Mouse (Mus musculus) heart, postnatal 10 days (tissue): ENCODE data around the gene Plxnb1. TPM values are rescaled to one million over a fixed set of nuclear protein-coding genes. Genes with fewer than 3 reads are reported as not detected.

Experiments used
- DNase-seq, 2 experiments: peaks; one replicate each; pipeline ENCODE4 v3.0.0; 2021
- intact Hi-C: fragments of 180-260 bp; cut with DNase I; formaldehyde crosslinking; loops from one replicate; pipeline ENCODE4 v1.15.1; 2025
- total RNA-seq, 2 experiments: library from RNA; stranded (reverse); gene quantifications; 2 replicates each; pipeline ENCODE4 v1.2.3; 2021

The Plxnb1 gene
- total RNA-seq, 2 experiments from 2014 or later, result 23.8 to 28.3 TPM

DNA sequence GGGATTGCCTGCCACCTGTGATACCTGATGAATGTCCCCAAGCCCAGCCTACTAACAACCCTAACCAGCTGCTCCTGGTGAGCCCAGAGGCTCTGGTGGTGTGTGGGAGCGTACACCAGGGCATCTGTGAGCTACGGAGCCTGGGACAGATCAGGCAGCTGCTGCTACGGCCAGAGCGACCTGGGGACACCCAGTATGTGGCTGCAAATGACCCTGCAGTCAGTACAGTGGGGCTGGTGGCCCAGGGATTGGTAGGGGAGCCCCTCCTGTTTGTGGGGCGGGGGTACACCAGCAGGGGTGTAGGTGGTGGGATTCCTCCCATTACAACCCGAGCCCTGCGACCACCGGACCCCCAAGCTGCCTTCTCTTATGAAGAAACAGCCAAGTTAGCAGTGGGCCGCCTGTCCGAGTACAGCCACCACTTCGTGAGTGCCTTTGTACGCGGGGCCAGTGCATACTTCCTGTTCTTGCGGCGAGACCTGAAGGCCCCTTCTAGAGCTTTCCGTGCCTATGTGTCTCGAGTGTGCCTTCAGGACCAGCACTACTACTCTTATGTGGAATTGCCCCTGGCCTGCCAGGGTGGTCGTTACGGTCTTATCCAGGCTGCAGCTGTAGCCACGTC is 5.2 kb downstream of the Plxnb1 start:
- intact Hi-C loops, result no loop called here
- no peak for DNase-seq

DNA sequence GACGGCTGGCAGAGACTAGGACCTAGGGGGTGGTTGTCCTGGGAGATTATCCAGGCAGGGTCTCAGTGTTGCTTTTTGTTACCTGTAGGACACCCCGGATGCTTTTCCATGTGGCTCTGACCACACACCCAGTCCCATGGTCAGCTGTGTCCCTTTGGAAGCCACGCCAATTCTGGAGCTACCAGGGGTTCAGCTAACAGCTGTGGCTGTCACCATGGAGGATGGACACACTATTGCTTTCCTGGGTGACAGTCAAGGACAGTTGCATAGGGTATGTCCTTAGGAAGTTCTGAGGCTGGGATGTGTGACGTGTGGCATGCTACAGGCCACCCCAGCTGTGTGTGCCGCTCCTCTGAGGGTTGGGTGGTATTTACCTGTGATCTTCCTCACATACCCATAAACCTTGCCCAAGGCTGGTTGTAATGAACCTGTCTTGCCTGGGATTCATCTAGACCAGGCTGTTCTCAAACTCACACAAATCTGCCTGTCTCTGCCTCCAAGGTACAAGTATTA is 6.8 kb downstream of the Plxnb1 start:
- DNase-seq, result no peak
- intact Hi-C loops, result no loop called here

DNA sequence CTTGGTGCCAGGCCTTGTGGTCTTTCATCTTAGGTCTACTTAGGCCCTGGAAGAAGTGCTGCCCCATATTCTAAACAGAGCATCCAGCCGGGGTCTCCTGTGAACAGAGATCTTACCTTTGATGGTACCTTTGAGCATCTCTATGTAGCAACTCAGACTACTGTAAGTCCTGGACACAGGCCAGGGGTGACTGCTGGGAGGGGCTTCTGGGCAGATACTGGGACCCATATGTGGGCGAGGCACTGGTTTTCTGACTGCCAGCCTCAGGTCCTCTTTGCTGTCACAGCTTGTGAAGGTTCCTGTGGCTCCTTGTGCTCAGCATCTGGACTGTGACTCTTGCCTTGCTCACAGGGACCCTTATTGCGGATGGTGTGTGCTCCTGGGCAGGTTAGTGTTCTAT is 7.4 kb downstream of the Plxnb1 start:
- intact Hi-C loops, result no loop called here
- DNase-seq, result no peak

DNA sequence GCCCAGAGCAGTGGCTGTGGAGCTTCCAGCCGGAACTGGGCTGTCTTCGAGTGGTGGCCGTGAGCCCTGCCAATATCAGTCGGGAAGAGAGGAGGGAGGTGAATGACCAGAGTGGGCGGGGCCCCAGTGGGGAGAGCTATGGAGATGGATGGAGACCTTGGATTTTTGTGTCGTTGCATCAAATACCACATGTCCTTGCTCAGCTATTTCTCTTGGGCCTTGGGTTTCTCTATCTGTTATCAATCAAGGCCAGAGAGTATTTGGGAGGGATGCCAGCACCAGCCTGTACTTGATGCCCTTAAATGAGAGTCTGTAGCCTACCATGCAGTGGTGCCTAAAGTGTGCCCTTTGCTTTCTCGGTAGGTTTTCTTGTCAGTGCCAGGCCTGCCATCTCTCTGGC is 8.1 kb downstream of the Plxnb1 start:
- intact Hi-C loops, result no loop called here
- peak; percentile 32 to 44 for DNase-seq

DNA sequence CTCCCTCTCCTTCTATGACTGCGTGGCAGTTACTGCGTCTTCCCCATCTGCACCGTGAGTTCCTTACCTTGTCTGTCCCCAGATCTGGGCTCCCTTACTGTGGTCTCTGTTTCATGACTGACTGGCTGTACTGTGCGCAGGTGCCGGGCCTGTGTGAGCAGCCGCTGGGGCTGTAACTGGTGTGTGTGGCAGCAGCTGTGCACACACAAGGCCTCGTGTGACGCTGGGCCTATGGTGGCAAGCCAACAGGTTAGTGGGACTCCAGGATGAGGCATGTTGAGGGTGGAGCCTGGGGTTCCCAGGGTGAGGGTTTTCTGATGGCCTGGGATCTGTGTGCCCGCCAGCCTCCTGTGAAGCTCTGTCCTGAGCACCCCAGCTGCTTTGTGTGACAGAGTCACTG is 8.9 kb downstream of the Plxnb1 start:
- intact Hi-C loops, result no loop called here
- DNase-seq, result no peak

DNA sequence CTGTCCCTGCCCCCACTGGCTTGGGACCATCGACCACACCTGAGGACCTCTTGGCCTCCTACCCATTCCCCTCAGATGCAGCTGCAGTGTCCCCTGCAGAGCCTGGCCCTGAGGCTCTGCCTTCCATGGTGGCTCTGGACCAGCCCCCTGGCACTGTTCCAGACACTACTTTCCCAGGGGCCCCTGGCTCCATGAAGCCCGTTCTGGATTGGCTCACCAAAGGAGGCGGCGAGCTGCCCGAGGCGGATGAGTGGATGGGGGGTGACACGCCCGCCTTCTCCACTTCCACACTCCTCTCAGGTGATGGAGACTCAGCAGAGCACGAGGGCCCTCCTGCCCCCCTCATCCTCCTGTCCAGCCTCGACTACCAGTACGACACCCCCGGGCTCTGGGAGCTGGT is 9.8 kb downstream of the Plxnb1 start:
- intact Hi-C loops, result no loop called here
- DNase-seq, result peak in 1 of 2 experiments; percentile 31

DNA sequence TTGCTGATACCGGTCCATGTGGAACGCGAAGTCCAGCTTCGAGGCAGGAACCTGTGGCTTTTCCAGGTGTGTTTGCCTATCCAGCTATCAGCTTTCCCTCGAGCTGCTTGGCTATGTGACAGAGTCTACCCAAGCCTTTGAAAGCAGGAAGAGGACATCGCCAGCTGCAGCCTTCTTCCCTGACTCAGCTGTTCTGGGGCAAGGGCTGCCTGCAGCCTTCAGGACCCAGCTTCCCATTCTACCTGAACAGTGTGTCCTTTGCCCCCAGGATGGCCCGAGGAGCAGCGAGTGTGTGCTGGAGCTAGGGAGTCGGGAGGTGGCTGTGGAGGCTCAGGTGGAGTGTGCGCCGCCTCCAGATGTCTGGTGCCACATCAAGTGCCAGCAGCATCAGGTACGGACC is 10.5 kb downstream of the Plxnb1 start:
- DNase-seq, result no peak
- intact Hi-C loops, result no loop called here

DNA sequence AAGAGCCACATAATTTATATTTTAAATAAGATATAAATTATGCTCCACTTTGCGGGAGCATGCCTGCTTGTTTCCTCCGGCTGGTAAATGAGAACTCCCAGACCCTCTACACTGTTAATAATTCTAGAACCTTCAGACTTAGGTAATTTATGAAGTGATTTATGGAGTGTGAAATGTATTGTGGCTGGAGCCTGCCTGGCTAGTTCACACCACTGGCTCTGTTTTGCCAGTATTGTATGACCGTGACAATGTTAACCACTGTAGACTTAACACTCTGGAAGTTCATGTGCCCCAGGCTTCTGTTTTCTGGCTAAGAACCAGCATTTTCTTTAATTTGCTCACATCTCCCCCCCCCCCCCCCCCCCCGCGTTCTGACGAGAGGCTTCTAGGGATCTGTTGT is 12.2 kb downstream of the Plxnb1 start:
- intact Hi-C loops, result no loop called here
- DNase-seq, result no peak

DNA sequence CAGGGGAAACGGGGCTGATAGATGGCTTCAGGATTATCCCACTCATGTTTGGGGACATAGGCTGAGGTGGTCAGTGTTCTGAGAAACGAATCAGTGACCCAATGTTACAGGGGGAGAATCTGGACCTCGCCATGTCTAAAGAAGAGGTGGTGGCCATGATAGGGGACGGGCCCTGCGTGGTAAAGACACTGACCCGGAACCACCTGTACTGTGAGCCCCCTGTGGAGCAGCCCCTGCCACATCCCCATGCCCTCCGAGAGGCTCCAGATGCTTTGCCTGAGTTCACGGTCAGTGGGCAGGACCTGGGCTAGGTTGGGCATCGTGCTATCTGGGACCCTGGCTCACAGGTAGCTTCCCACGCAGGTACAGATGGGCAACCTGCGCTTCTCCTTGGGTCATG is 15.1 kb downstream of the Plxnb1 start:
- DNase-seq, result no peak
- intact Hi-C loops, result no loop called here

DNA sequence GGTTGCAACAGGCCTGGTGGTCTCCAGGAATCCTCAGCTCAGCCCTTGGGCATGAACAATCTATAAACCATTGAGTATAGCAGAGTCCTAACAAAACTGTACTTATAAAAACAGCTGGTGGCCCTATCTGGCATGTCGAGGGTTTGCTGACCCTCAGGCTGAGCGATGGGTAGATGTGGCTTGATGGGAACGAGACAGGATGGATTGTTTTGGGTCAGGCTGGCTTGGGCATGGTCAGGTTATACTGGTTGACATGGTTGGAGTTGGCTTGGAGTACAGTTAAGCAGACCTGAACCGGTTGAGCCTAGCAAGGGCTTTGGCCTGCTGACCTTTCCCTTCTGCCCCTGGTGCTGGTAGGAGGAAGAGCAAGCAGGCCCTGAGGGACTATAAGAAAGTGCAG is 15.9 kb downstream of the Plxnb1 start:
- intact Hi-C loops, result no loop called here
- no peak for DNase-seq

DNA sequence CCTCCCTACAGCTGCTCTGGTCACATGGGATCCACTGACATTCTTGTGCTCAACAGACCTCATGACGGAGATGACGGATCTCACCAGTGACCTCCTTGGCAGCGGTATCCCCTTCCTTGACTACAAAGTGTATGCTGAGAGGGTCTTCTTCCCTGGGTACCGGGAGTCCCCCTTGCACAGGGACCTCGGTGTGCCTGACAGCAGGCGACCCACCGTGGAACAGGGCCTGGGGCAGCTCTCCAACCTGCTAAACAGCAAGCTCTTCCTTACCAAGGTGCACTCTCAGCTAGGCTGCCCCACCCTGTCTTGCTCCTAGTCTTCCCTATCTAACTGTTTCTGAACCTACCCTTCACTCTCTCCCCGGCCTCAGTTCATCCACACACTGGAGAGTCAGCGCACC is 16.4 kb downstream of the Plxnb1 start:
- no peak for DNase-seq
- intact Hi-C loops, result no loop called here

DNA sequence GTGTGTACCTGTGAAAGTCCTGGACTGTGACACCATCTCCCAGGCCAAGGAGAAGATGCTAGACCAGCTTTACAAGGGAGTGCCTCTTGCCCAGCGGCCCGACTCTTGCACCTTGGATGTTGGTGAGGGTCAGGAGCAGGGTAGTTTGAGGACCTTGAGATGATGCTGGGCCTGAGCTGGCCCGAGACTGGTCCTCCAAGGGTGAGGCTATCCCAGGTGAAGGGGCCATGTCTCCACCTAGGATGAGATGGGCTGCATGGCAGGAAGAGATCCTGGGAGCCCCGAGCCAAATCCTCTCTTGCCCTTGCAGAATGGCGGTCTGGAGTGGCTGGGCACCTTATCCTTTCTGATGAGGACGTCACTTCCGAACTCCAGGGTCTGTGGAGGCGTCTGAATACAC is 18.1 kb downstream of the Plxnb1 start:
- no peak for DNase-seq
- intact Hi-C loops, result no loop called here

DNA sequence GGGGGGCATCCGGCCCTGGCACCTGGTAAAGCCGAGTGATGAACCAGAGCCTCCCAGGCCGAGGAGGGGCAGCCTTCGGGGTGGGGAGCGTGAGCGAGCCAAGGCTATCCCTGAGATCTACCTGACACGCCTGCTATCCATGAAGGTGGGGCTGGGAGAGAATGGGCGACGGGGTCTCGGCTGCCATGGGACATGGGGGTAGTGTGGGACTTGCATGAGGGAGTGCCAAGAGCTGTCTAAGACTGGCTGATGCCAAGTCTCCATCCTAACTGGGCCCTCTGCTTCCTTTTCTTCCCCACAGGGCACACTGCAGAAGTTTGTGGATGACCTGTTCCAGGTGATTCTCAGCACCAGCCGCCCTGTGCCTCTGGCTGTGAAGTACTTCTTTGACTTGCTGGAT is 19.1 kb downstream of the Plxnb1 start:
- intact Hi-C loops, result no loop called here
- no peak for DNase-seq

DNA sequence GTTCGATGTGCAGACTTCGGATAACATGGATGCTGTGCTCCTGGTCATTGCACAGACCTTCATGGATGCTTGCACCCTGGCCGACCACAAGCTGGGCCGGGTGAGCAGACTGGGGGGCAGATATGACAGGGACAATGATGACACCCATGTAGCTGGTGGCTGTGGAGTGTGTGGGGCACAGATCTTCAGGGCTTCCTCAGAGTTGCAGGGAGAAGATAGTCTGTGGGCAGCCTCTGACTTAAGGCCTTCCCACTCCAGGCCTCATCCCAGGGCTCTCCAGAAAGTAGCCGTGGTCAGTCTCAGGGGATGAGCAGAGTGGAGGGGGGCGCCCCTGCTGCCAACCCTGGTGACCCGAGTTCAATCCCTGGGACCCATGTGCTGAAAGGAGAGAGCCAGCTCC is 19.7 kb downstream of the Plxnb1 start:
- intact Hi-C loops, result no loop called here
- no peak for DNase-seq

DNA sequence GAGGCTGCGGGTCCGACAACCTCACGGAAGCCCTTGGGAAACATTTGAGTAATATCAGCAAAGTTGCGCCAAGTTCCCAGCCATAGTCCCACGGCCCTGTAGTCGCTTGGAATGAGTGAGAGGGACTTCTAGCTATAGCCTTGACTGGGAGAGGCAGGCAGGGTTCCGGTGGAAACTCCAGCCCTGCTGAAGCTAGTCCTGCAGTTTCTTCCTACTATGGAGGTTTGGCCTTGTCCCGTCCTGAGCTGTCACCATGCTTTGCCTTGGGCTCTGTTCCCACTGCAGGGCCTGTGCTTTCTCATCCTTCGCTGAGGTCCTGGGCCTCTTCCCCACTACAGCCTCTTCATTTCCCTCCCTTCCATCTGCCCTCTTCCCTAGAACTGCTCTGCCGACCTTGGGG is 21.0 kb downstream of the Plxnb1 start:
- intact Hi-C loops, result no loop called here

DNA sequence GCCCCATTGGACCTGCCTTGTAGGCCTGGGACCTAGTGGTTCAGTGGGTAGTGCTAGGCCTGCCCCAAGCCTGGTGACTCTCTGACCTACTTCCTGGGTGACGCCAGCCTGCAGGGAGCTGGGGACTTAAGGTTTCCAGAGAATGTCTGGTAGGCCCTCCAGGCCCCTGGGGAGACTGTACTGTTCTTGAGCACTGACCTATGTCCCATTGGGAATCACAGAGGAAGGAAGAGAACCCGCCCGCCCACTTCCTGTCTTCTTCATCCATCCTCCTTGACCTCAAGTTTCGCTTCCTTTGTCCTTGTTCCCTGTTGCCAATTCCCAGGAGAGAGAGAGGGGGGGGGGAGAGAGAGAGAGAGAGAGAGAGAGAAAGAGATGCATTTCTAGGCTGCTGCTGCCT is 22.9 kb downstream of the Plxnb1 start:
- DNase-seq, result peak; percentile 40 to 43
- intact Hi-C loops, result no loop called here

More for the DNA sequence above, 21.0 kb downstream of the Plxnb1 start:
- no peak for DNase-seq

DNA sequence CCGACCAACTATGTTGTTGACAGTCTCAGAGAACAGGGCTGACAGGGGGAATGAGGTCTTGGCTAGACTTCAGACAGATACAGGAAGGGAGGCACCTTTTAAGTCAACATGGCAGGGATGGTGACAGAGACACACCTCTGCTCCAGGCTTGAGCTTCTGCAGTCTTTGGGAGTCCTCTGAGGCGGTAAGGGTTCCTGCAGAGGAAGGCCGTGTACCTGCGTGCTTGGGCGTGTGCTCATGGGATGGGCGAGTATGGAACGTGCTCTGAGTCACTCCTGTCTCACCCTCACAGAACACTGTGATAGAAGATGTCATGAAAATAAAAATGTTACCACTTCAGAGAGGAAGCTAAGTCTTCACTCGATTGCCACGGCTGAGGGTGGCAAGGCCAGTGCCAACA is 24.4 kb downstream of the Plxnb1 start:
- DNase-seq, result no peak
- intact Hi-C loops, result no loop called here

DNA sequence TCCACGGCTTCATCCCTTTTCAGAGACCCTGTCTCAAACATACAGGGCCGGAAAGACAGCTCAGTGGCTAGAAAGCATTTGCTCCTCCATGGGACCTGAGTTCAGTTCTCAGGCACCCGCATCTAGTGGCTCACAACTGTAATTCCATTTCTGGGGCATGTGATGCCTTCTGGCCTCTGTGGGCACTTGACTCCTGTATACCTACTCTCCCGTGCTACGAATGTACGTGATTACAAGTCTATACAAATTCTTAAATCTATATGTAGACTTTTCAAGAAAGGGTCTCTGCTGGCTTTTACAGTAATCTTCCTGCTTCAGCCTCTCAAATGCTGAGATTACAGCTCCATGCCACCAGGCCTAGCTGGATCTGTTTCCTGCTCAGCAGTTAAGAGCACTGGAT is 25.8 kb downstream of the Plxnb1 start:
- DNase-seq, result no peak
- intact Hi-C loops, result no loop called here

DNA sequence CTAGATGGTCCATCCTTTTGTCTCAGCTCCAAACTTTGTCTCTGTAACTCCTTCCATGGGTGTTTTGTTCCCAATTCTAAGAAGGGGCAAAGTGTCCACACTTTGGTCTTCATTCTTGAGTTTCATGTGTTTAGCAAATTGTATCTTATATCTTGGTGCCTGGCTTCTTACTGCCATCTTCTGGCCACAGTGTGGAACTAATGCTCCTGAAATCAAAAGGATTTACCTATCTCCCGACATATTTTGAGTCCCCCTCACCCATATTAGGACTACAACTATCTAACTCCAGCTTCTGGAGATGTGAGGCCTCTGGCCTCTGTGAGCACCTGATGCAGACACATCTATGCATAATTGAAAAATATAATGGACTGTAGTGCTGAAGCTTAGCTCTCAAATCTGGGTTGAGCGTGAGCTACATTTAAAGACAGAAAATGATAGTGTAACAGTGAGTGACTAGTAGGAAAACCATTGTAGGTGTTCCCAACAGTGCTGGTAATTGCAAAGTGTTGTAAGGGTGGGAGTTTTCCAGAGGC is 27.4 kb downstream of the Plxnb1 start:
- peak; percentile 51 to 65 for DNase-seq
- intact Hi-C loops, result loop anchor here (1.0 kb wide), 2 partner anchors 34 to 119 kb away; no protein-coding TSS in a partner anchor

DNA sequence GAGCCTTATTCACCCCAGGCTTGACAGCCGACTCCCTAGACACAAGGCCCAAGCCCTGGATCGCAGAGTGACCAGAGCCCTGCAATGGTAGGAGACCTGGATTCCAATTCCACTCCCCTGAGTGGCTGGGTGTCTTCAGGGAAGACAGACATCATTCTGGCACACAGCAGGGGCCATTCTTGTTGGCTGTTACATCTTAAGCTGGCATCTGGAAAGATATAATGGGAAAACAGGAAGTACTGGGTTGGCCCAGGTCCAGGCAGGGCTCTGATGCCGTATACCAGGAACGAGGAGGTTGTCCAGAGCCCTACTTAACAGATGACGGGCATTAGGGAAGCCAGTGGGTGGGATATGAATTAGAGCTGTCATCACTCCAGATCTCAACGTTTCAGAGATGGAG is 28.1 kb downstream of the Plxnb1 start:
- DNase-seq, result no peak
- intact Hi-C loops, result loop anchor here (1.0 kb wide), 2 partner anchors 35 to 120 kb away; no protein-coding TSS in a partner anchor

DNA sequence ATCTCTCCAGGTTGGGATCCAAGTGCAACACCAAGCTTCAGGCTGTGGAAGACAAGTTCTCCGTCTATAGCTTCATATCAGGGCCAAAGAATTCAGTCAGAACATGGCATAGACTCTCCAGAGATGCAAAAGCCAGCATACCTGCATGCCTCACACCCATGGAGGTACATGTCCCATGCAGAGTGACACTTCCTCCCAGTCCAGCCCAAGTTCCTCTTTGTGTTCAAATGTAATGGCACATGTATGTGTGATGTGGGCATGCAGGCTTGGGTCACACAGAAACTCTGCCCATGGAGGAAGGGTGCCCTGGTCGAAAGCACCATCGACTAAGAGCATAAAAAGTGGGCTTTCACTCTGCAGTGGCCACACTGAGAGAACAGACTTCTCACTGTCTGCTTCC is 29.0 kb downstream of the Plxnb1 start:
- intact Hi-C loops, result no loop called here

DNA sequence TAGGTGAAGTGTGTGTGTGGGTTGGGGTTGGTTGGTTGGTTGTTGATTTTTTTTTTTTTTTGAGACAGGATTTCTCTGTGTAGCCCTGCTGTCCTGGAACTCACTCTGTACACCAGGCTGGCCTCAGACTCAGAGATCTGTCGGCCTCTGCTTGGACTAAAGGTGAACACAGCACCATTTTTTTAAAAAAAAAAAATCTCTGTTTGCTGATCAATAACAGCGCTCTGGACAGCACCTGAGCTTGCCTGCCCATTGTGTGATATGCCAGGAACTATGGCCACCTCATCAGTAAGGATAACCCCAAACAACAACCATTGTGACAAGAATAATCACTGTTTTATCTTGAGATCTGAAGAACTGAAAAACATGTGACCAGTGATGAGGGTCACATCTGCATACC is 29.9 kb downstream of the Plxnb1 start:
- DNase-seq, result no peak
- intact Hi-C loops, result no loop called here

More for the DNA sequence above, 29.0 kb downstream of the Plxnb1 start:
- no peak for DNase-seq

DNA sequence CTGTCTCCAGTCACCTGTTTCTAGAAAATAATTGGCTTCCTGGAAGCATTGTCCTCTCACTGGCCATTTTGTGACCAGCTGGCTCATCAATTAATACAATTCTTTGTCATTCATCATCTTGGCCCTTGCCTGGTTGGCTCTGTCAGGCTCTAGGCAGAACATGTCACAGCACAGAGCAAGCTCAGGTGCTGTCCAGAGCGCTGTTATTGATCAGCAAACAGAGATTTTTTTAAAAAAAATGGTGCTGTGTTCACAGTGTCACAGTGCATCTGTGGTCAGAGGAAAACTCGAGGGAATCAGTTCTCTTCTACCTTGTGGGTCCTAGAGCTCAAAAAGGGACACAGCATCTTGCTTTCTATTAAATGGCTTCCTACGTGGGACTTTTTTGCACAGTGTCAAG is 30.3 kb downstream of the Plxnb1 start:
- intact Hi-C loops, result no loop called here
- no peak for DNase-seq
